24 mouse cellular contexts compared by ENCODE assay signal in the genomic region with DNA sequence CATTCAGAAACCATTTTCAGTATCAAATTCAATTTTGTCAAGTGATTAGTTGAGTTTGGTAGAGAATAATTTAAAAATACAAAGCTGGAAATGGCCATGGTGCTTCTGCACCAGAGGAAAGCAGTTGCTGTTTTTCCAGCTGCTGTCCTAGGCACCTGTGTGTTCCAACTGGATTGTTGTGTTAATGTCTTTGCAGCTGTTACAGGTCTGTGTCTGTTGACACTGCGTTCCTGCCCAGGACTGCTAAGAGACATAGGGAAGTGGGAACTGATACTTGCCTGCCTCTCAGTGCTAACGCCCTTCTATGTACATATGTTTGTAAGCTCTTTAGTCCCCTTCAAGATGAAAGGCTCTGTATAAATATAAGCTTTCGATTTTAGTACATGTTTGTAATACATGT.
DNase-seq lines count a peak whose midpoint lies in the region; ATAC-seq and TF ChIP-seq lines count a peak whose summit lies in the region.
"Had no signal": no experiment of that assay in that cellular context is flagged by ENCODE, and none has a peak within 500 bp of the region (broad histone marks: within the 10 kb centered on the region; RNA-seq: fewer than 3 reads in every experiment).

No protein-coding gene starts in this region.

- no peak for TF ChIP-seq RAD21 in CH12.LX (IDR thresholded peaks at IDR 0.05; ENCODE audit: low read depth, low read length)

- TF ChIP-seq POLR2A in limb, embryonic 14.5 days (IDR thresholded peaks at IDR 0.05; ENCODE audit: borderline replicate concordance, extremely low read depth, insufficient read depth, insufficient read length): no peak
- no peak for TF ChIP-seq POLR2A in CH12.LX (IDR thresholded peaks at IDR 0.05; ENCODE audit: low read depth, low read length)

- peaks cover 14% of the 10 kb centered on the region; the same call in 1 of the 2 replicates for H3K36me3 ChIP-seq in limb, embryonic 14.5 days (ENCODE audit: control insufficient read depth, insufficient read depth, low read length)
- peaks cover 10% of the 10 kb centered on the region for H3K36me3 ChIP-seq in limb, embryonic 10.5 days
- peaks cover 8 to 52% of the 10 kb centered on the region in 2 experiments for H3K36me3 ChIP-seq in CH12.LX (replicated peaks in 1 of 2; ENCODE audit: control insufficient read depth in 1 of 2, insufficient read depth in 1 of 2, low read length in 1 of 2)

- H3K9me3 ChIP-seq in limb, embryonic 14.5 days (ENCODE audit: control insufficient read depth, low read length): no peaks in the 10 kb centered on the region
- H3K9me3 ChIP-seq in limb, embryonic 10.5 days (replicated peaks): no peaks in the 10 kb centered on the region
- H3K9me3 ChIP-seq in CH12.LX (replicated peaks; ENCODE audit: low read length): no peaks in the 10 kb centered on the region
- H3K9me3 ChIP-seq: embryonic facial prominence, embryonic 13.5 days; forebrain, embryonic 13.5 days; limb, embryonic 12.5 days; liver, embryonic 13.5 days had no signal

- no peaks in the 10 kb centered on the region for H3K4me1 ChIP-seq in limb, embryonic 14.5 days (ENCODE audit: control insufficient read depth, insufficient read depth, low read length)
- H3K4me1 ChIP-seq in limb, embryonic 10.5 days: no peaks in the 10 kb centered on the region
- H3K4me1 ChIP-seq in CH12.LX (ENCODE audit: control insufficient read depth in 1 of 2, insufficient read depth in 2 of 2): peaks cover 0 to 20% of the 10 kb centered on the region in 2 experiments; a peak in 2 of 4 replicates
- H3K4me1 ChIP-seq: embryonic facial prominence, embryonic 13.5 days; limb, embryonic 12.5 days; liver, embryonic 13.5 days had no signal

- ATAC-seq in limb, embryonic 14.5 days (ENCODE audit: low FRiP score, low read depth): no peak
- ATAC-seq in megakaryocyte, adult 5-6 weeks (ENCODE audit: poor library complexity, severe bottlenecking): peak; percentile 33; the same call in 1 of the 2 replicates
- no peak for ATAC-seq in cerebellum, adult (ENCODE audit: insufficient number of reproducible peaks, low FRiP score, low TSS enrichment)
- ATAC-seq: activated CD4-positive, CD25-positive, alpha-beta regulatory T cell, adult 4 months; forebrain, embryonic 13.5 days; midbrain, embryonic 16.5 days; Patski had no signal

- TF ChIP-seq CTCF in CH12.LX (conservative IDR thresholded peaks at IDR 0.05 in 1 of 2, IDR thresholded peaks at IDR 0.05 in 1 of 2; ENCODE audit: low read depth in 2 of 2, low read length in 2 of 2): no peak

- no peaks in the 10 kb centered on the region for H3K79me2 ChIP-seq in CH12.LX (replicated peaks; ENCODE audit: control insufficient read depth, extremely low read depth, insufficient read depth, poor library complexity, severe bottlenecking)

- in situ Hi-C loops in CH12.LX (cut with MboI; ENCODE audit: low pct_ligation_motif_present, low pct_unique_long_range_greater_than_20kb, low sequenced_read_pairs): no loop called here

- peak; percentile 90 for TF ChIP-seq EP300 in CH12.LX (IDR thresholded peaks at IDR 0.05; ENCODE audit: low read length)

- no peak overlapping the region for H3K9ac ChIP-seq in limb, embryonic 14.5 days (ENCODE audit: low read depth, low read length, severe bottlenecking)
- peak overlapping the region; percentile 13; the same call in 1 of the 2 replicates for H3K9ac ChIP-seq in CH12.LX (ENCODE audit: insufficient read depth, low read depth)
- H3K9ac ChIP-seq: embryonic facial prominence, embryonic 13.5 days; forebrain, embryonic 13.5 days; limb, embryonic 12.5 days; liver, embryonic 13.5 days; lung, embryonic 14.5 days had no signal

- peak; percentile 8 for DNase-seq in limb, embryonic 14.5 days (ENCODE audit: low spot score)
- no peak for DNase-seq in limb, embryonic 10.5 days (ENCODE audit: low spot score)
- peak; percentile 85 for DNase-seq in A20 (ENCODE audit: low read depth, low spot score)
- DNase-seq in CH12.LX (ENCODE audit: extremely low read depth): peak; percentile 46
- DNase-seq in ovary, postnatal 36 days (ENCODE audit: low spot score): no peak
- DNase-seq: adrenal gland, adult 8-10 months; cerebellum, adult 2 months; cerebellum, postnatal 25 days; gastrocnemius, adult 2 months; heart, postnatal 4 days; kidney, adult 8-10 months; kidney, postnatal 14 days; liver, embryonic 13.5 days; lung, embryonic 14.5 days; right cerebral cortex, postnatal 14 days; spleen, adult 18-20 months had no signal

- H3K27ac ChIP-seq in limb, embryonic 14.5 days (replicated peaks; ENCODE audit: low read depth, low read length): no peak overlapping the region
- H3K27ac ChIP-seq in limb, embryonic 10.5 days: no peak overlapping the region
- peak overlapping the region; percentile 40 for H3K27ac ChIP-seq in CH12.LX (ENCODE audit: insufficient read depth, low read depth)
- H3K27ac ChIP-seq: embryonic facial prominence, embryonic 13.5 days; forebrain, embryonic 13.5 days; gastrocnemius, adult 2 months; limb, embryonic 12.5 days; liver, embryonic 13.5 days had no signal

- WGBS in limb, embryonic 14.5 days: 82% methylated on average over 3 of the region's 3 CpGs
- 89% methylated on average over 3 of the region's 3 CpGs for WGBS in limb, embryonic 10.5 days

- dilution Hi-C loops in CH12.LX (cut with MboI; ENCODE audit: extremely low pct_ligation_motif_present, extremely low pct_unique_long_range_greater_than_20kb, low sequenced_read_pairs): no loop called here

- H3K4me2 ChIP-seq in limb, embryonic 14.5 days (replicated peaks; ENCODE audit: low read depth, low read length, severe bottlenecking): no peak overlapping the region
- H3K4me2 ChIP-seq in CH12.LX (ENCODE audit: insufficient read depth, low read depth, poor library complexity, severe bottlenecking): peak overlapping the region; percentile 69
- H3K4me2 ChIP-seq: embryonic facial prominence, embryonic 13.5 days; forebrain, embryonic 13.5 days; limb, embryonic 12.5 days; liver, embryonic 13.5 days; lung, embryonic 14.5 days had no signal

- H3K27me3 ChIP-seq in limb, embryonic 14.5 days (ENCODE audit: control insufficient read depth, insufficient read depth, low read length): no peaks in the 10 kb centered on the region
- H3K27me3 ChIP-seq in limb, embryonic 10.5 days (ENCODE audit: low read depth, poor library complexity, severe bottlenecking): no peaks in the 10 kb centered on the region
- H3K27me3 ChIP-seq in CH12.LX (replicated peaks): no peaks in the 10 kb centered on the region
- H3K27me3 ChIP-seq: embryonic facial prominence, embryonic 13.5 days; forebrain, embryonic 13.5 days; limb, embryonic 12.5 days; liver, embryonic 13.5 days; Patski had no signal

- no peak overlapping the region for H3K4me3 ChIP-seq in limb, embryonic 14.5 days (replicated peaks; ENCODE audit: low read length)
- H3K4me3 ChIP-seq in limb, embryonic 10.5 days: no peak overlapping the region
- no peak overlapping the region for H3K4me3 ChIP-seq in CH12.LX (replicated peaks in 1 of 3; ENCODE audit: low read depth in 2 of 3, low read length in 2 of 3, poor library complexity in 1 of 3)
- H3K4me3 ChIP-seq: embryonic facial prominence, embryonic 13.5 days; forebrain, embryonic 13.5 days; gastrocnemius, adult 2 months; limb, embryonic 12.5 days; liver, embryonic 13.5 days had no signal

TF ChIP-seq in CH12.LX, 34 proteins besides CTCF, POLR2A, EP300 and RAD21:
- TF ChIP-seq IRF4 (IDR thresholded peaks at IDR 0.05; ENCODE audit: low read depth, low read length): peak; percentile 91
- no peak for TF ChIP-seq ZKSCAN1 (IDR thresholded peaks at IDR 0.05; ENCODE audit: borderline replicate concordance, low read depth, low read length)
- TF ChIP-seq SMC3 (IDR thresholded peaks at IDR 0.05; ENCODE audit: low read depth, low read length): no peak
- no peak for TF ChIP-seq CHD1 (IDR thresholded peaks at IDR 0.05; ENCODE audit: low read depth, low read length)
- TF ChIP-seq NRF1 (IDR thresholded peaks at IDR 0.05; ENCODE audit: low read depth, low read length): no peak
- no peak for TF ChIP-seq BHLHE40 (IDR thresholded peaks at IDR 0.05; ENCODE audit: low read depth, low read length)
- TF ChIP-seq TCF12 (IDR thresholded peaks at IDR 0.05; ENCODE audit: low read depth, low read length): peak; percentile 62; the same call in 1 of the 2 replicates
- no peak for TF ChIP-seq CHD2 (IDR thresholded peaks at IDR 0.05; ENCODE audit: low read length)
- TF ChIP-seq TBP (conservative IDR thresholded peaks at IDR 0.05; ENCODE audit: low read depth, low read length): 0 out of 2 replicates have a peak, but pooled peaks have one; percentile 32

Comparison
In these comparisons a context has a peak if more than half of its experiments do, and no peak if none do; other contexts are left out.
1. DNase-seq: peak in limb, embryonic 14.5 days (single experiment), A20 (single experiment) and CH12.LX (single experiment); none in limb, embryonic 10.5 days (single experiment) and ovary, postnatal 36 days (single experiment).